Mouse (Mus musculus): ENCODE data around the gene Tmem121b. TPM values are rescaled to one million over a fixed set of nuclear protein-coding genes. Genes with fewer than 3 reads are reported as not detected.

Tmem121b gene
- polyA plus RNA-seq, 1 experiment from 2014 or later = 0.41 TPM

GRCm38 (mm10) chr6:120452384-120453102 is 41.1 kb downstream of the Tmem121b start:
- ATAC-seq (replicated peaks; ENCODE audit: insufficient number of reproducible peaks, low FRiP score, low TSS enrichment, low read depth) (no peak), DNase-seq (ENCODE audit: low spot score) (no peak)
- Histone ChIP-seq H3K27ac (replicated peaks; ENCODE audit: low read depth, low read length) (no peak overlapping the region), H3K36me3 (replicated peaks; ENCODE audit: control insufficient read depth, insufficient read depth, low read depth, low read length) (no peaks in the 10 kb centered on the region), H3K4me3 (ENCODE audit: low read depth, low read length) (no peak overlapping the region), H3K27me3 (ENCODE audit: control insufficient read depth, insufficient read depth, low read length) (no peaks in the 10 kb centered on the region; the same call in 1 of the 2 replicates), H3K9ac (replicated peaks; ENCODE audit: low read length) (no peak overlapping the region), H3K4me2 (ENCODE audit: low read depth, low read length) (no peak overlapping the region), H3K4me1 (ENCODE audit: control insufficient read depth, insufficient read depth, low read length) (no peaks in the 10 kb centered on the region), H3K9me3 (replicated peaks; ENCODE audit: control insufficient read depth, low read length) (no peaks in the 10 kb centered on the region)
- 86% methylated on average over 11 of the region's 11 CpGs for WGBS

GRCm38 (mm10) chr6:120450208-120450607 is 43.4 kb downstream of the Tmem121b start:
- DNase-seq (ENCODE audit: low spot score) = no peak

GRCm38 (mm10) chr6:120443363-120444355 is 49.9 kb downstream of the Tmem121b start:
- WGBS = 90% methylated on average over 14 of the region's 14 CpGs
- ATAC-seq (replicated peaks; ENCODE audit: insufficient number of reproducible peaks, low FRiP score, low TSS enrichment, low read depth) = no peak
- no peaks in the 10 kb centered on the region for H3K4me1 ChIP-seq (ENCODE audit: control insufficient read depth, insufficient read depth, low read length)
- no peak for DNase-seq (ENCODE audit: low spot score)
- H3K9ac ChIP-seq (replicated peaks; ENCODE audit: low read length) = no peak overlapping the region
- no peak overlapping the region for H3K27ac ChIP-seq (replicated peaks; ENCODE audit: low read depth, low read length)
- no peak overlapping the region for H3K4me3 ChIP-seq (ENCODE audit: low read depth, low read length)
- no peaks in the 10 kb centered on the region for H3K27me3 ChIP-seq (ENCODE audit: control insufficient read depth, insufficient read depth, low read length)
- H3K4me2 ChIP-seq (ENCODE audit: low read depth, low read length) = no peak overlapping the region
- peaks cover 4% of the 10 kb centered on the region; the same call in 1 of the 2 replicates for H3K36me3 ChIP-seq (replicated peaks; ENCODE audit: control insufficient read depth, insufficient read depth, low read depth, low read length)
- H3K9me3 ChIP-seq (replicated peaks; ENCODE audit: control insufficient read depth, low read length) = no peaks in the 10 kb centered on the region

More at GRCm38 (mm10) chr6:120450208-120450607, 43.4 kb downstream of the Tmem121b start:
- no peak overlapping the region for H3K4me3 ChIP-seq (ENCODE audit: low read depth, low read length)
- no peak overlapping the region for H3K4me2 ChIP-seq (ENCODE audit: low read depth, low read length)
- no peaks in the 10 kb centered on the region; the same call in 1 of the 2 replicates for H3K27me3 ChIP-seq (ENCODE audit: control insufficient read depth, insufficient read depth, low read length)
- no peaks in the 10 kb centered on the region for H3K9me3 ChIP-seq (replicated peaks; ENCODE audit: control insufficient read depth, low read length)
- H3K36me3 ChIP-seq (replicated peaks; ENCODE audit: control insufficient read depth, insufficient read depth, low read depth, low read length) = no peaks in the 10 kb centered on the region
- 85% methylated on average over 3 of the region's 3 CpGs for WGBS
- no peak overlapping the region for H3K9ac ChIP-seq (replicated peaks; ENCODE audit: low read length)
- H3K4me1 ChIP-seq (ENCODE audit: control insufficient read depth, insufficient read depth, low read length) = no peaks in the 10 kb centered on the region
- no peak overlapping the region for H3K27ac ChIP-seq (replicated peaks; ENCODE audit: low read depth, low read length)
- ATAC-seq (replicated peaks; ENCODE audit: insufficient number of reproducible peaks, low FRiP score, low TSS enrichment, low read depth) = no peak

- Histone ChIP-seq H3K4me1 (ENCODE audit: control insufficient read depth, insufficient read depth, low read length) (no peaks in the 10 kb centered on the region), H3K27me3 (ENCODE audit: control insufficient read depth, insufficient read depth, low read length) (no peaks in the 10 kb centered on the region), H3K36me3 (replicated peaks; ENCODE audit: control insufficient read depth, insufficient read depth, low read depth, low read length) (peaks cover 4% of the 10 kb centered on the region; the same call in 1 of the 2 replicates), H3K9me3 (replicated peaks; ENCODE audit: control insufficient read depth, low read length) (no peaks in the 10 kb centered on the region), H3K27ac (replicated peaks; ENCODE audit: low read depth, low read length) (no peak overlapping the region), H3K4me2 (ENCODE audit: low read depth, low read length) (no peak overlapping the region), H3K4me3 (ENCODE audit: low read depth, low read length) (no peak overlapping the region), H3K9ac (replicated peaks; ENCODE audit: low read length) (no peak overlapping the region)
- ATAC-seq (replicated peaks; ENCODE audit: insufficient number of reproducible peaks, low FRiP score, low TSS enrichment, low read depth) (no peak), DNase-seq (ENCODE audit: low spot score) (no peak)
- WGBS = 94% methylated on average over 4 of the region's 4 CpGs
Observed at GRCm38 (mm10) chr6:120442171-120442749, 51.3 kb downstream of the Tmem121b start.

Other genes starting within 250 kb of the Tmem121b start
- 0.20 TPM in 1 of 2 replicates, not detected in the other for gene D330020A13Rik, start 199.4 kb downstream of the Tmem121b start, polyA plus RNA-seq (2014; fragmentation: Nextera tagmentation; extraction: Ambion mirVana)
- gene B4galnt3, start 199.2 kb downstream of the Tmem121b start, polyA plus RNA-seq (2014; fragmentation: Nextera tagmentation; extraction: Ambion mirVana) = 0.18 TPM in 2 replicates
- gene Kdm5a, start 129.7 kb downstream of the Tmem121b start, polyA plus RNA-seq (2014; fragmentation: Nextera tagmentation; extraction: Ambion mirVana) = 54.5 and 55.9 TPM in 2 replicates
- 26.3 and 29.5 TPM in 2 replicates for gene Ccdc77, start 129.4 kb downstream of the Tmem121b start, polyA plus RNA-seq (2014; fragmentation: Nextera tagmentation; extraction: Ambion mirVana)
- gene Il17ra, start 30.6 kb downstream of the Tmem121b start, polyA plus RNA-seq (2014; fragmentation: Nextera tagmentation; extraction: Ambion mirVana) = 1.9 and 2.0 TPM in 2 replicates
- 13.3 and 14.2 TPM in 2 replicates for gene Hdhd5, start 37.5 kb upstream of the Tmem121b start, polyA plus RNA-seq (2014; fragmentation: Nextera tagmentation; extraction: Ambion mirVana)
- 7.2 and 8.2 TPM in 2 replicates for gene Cecr2, start 172.6 kb upstream of the Tmem121b start, polyA plus RNA-seq (2014; fragmentation: Nextera tagmentation; extraction: Ambion mirVana)